Mouse (Mus musculus) ES-E14 (cell line): ENCODE measurements around the gene Mef2c.

Experiments
- CHD2 ChIP-seq: IDR thresholded peaks from 2 replicates; pipeline ENCODE4 v1.6.1; 2014; ENCODE audit warnings: mild to moderate bottlenecking, low read depth, low read length, inconsistent platforms
- MAFK ChIP-seq: IDR thresholded peaks from 2 replicates; pipeline ENCODE4 v1.6.1; 2014; ENCODE audit warnings: mild to moderate bottlenecking, low read depth, low read length, inconsistent platforms; ENCODE audit not compliant: insufficient read depth
- ZC3H11A ChIP-seq: IDR thresholded peaks from 2 replicates; pipeline ENCODE4 v1.6.1; 2012; ENCODE audit warnings: low read depth, mild to moderate bottlenecking, inconsistent platforms, low read length, borderline replicate concordance
- ZNF384 ChIP-seq: IDR thresholded peaks from 2 replicates; pipeline ENCODE4 v1.6.1; 2012; ENCODE audit warnings: low read depth, low read length, inconsistent platforms

- no peak for TF ChIP-seq MAFK
- no peak for TF ChIP-seq ZC3H11A
- TF ChIP-seq ZNF384: no peak
- TF ChIP-seq CHD2: no peak
These were observed 38.8 kb downstream of the Mef2c start for GRCm38 (mm10) chr13:83542666-83543065.
